Mouse (Mus musculus) liver, embryonic 14 days (tissue): ENCODE measurements around the gene Gm20931. TPM values are rescaled to one million over a fixed set of nuclear protein-coding genes. Genes with fewer than 3 reads are reported as not detected.

Source experiments
- polyA plus RNA-seq: library from polyadenylated mRNA; depleted of rRNA; stranded (reverse); fragments of >200 nt; gene quantifications from 2 replicates; pipeline ENCODE4 v1.2.3, GENCODE M21; 2012; rRNA removed

Gm20931 gene
- polyA plus RNA-seq = not detected in 2 replicates

GRCm38 (mm10) chrY:55213420-55213819, at the start of gene Gm20931:
Gm20931 (plus strand) TSS chrY:55213720.

